Mouse (Mus musculus) left cerebral cortex, adult 2 months (tissue): ENCODE measurements at regions not wholly inside any gene's neighbourhood (a gene's known extent, or its start where the extent isn't known, plus 50 kb on each side); places are given as distances from the start of the nearest gene placed in this dataset.

Source experiments
- DNase-seq, 2 experiments: peaks; one replicate each; pipeline ENCODE4 v3.0.0; 2021 to 2022; ENCODE audit warnings: low spot score in 2 of 2, mixed read lengths in 1 of 2; ENCODE audit errors: extremely low spot score in 1 of 2
- H3K27ac ChIP-seq: fragments of 200-600 bp; 2 replicates; pipeline ENCODE4 v1.8.1; 2022
- H3K4me3 ChIP-seq: fragments of 200-600 bp; 2 replicates; pipeline ENCODE4 v1.8.1; 2022
- CTCF ChIP-seq: fragments of 200-600 bp; IDR thresholded peaks from 2 replicates; pipeline ENCODE4 v1.8.1; 2022; ENCODE audit warnings: antibody characterized with exemption, mild to moderate bottlenecking, moderate library complexity
- intact Hi-C: fragments of 180-260 bp; cut with DNase I; formaldehyde crosslinking; loops from one replicate; pipeline ENCODE4 v1.15.1; 2025

- no peak overlapping the region for H3K27ac ChIP-seq
- no peak for TF ChIP-seq CTCF
- no peak for DNase-seq
- H3K4me3 ChIP-seq: no peak overlapping the region
- intact Hi-C loops: no loop called here
Observed at GRCm38 (mm10) chr15:5574366-5574765, 330.4 kb upstream of the Ptger4 start.

GRCm38 (mm10) chr15:5579559-5579958 lies 335.6 kb upstream of the Ptger4 start:
- DNase-seq: no peak
- intact Hi-C loops: no loop called here
- TF ChIP-seq CTCF: no peak
- Histone ChIP-seq H3K4me3 (no peak overlapping the region), H3K27ac (no peak overlapping the region)

- Histone ChIP-seq H3K27ac (no peak overlapping the region), H3K4me3 (no peak overlapping the region)
- intact Hi-C loops: no loop called here
- DNase-seq: no peak
- no peak for TF ChIP-seq CTCF
Observed at GRCm38 (mm10) chr15:5580416-5580815, 336.4 kb upstream of the Ptger4 start.

GRCm38 (mm10) chr15:5584381-5584780 lies 340.4 kb upstream of the Ptger4 start:
- intact Hi-C loops: no loop called here
- Histone ChIP-seq H3K27ac (no peak overlapping the region), H3K4me3 (no peak overlapping the region)
- TF ChIP-seq CTCF: no peak
- no peak for DNase-seq

GRCm38 (mm10) chr15:5604732-5605266 lies 360.8 kb upstream of the Ptger4 start:
- no peak for TF ChIP-seq CTCF
- intact Hi-C loops: no loop called here
- Histone ChIP-seq H3K4me3 (no peak overlapping the region), H3K27ac (no peak overlapping the region)
- DNase-seq: no peak

- no peak for DNase-seq
- H3K4me3 ChIP-seq: no peak overlapping the region
- no peak overlapping the region for H3K27ac ChIP-seq
- TF ChIP-seq CTCF: no peak
- intact Hi-C loops: no loop called here
Observed at GRCm38 (mm10) chr15:5607533-5607932, 363.5 kb upstream of the Ptger4 start.

GRCm38 (mm10) chr15:5623021-5623420 lies 379.0 kb upstream of the Ptger4 start:
- DNase-seq: no peak
- intact Hi-C loops: no loop called here
- no peak overlapping the region for H3K27ac ChIP-seq
- no peak overlapping the region for H3K4me3 ChIP-seq
- TF ChIP-seq CTCF: no peak

GRCm38 (mm10) chr15:5625367-5625766 lies 381.4 kb upstream of the Ptger4 start:
- no peak overlapping the region for H3K27ac ChIP-seq
- no peak for TF ChIP-seq CTCF
- H3K4me3 ChIP-seq: no peak overlapping the region
- intact Hi-C loops: no loop called here
- no peak for DNase-seq

GRCm38 (mm10) chr15:5646673-5647072 lies 402.7 kb upstream of the Ptger4 start:
- DNase-seq: no peak
- TF ChIP-seq CTCF: no peak
- intact Hi-C loops: no loop called here
- Histone ChIP-seq H3K27ac (no peak overlapping the region), H3K4me3 (no peak overlapping the region)

GRCm38 (mm10) chr15:5658796-5659195 lies 414.8 kb upstream of the Ptger4 start:
- TF ChIP-seq CTCF: no peak
- no peak overlapping the region for H3K27ac ChIP-seq
- intact Hi-C loops: no loop called here
- no peak for DNase-seq
- no peak overlapping the region for H3K4me3 ChIP-seq

GRCm38 (mm10) chr15:5660819-5661218 lies 416.8 kb upstream of the Ptger4 start:
- DNase-seq: no peak
- intact Hi-C loops: no loop called here
- TF ChIP-seq CTCF: no peak
- Histone ChIP-seq H3K27ac (no peak overlapping the region), H3K4me3 (no peak overlapping the region)

- Histone ChIP-seq H3K27ac (no peak overlapping the region), H3K4me3 (no peak overlapping the region)
- intact Hi-C loops: no loop called here
- TF ChIP-seq CTCF: no peak
- DNase-seq: no peak
Observed at GRCm38 (mm10) chr15:5671781-5672180, 427.8 kb upstream of the Ptger4 start.

- no peak for TF ChIP-seq CTCF
- no peak overlapping the region for H3K4me3 ChIP-seq
- DNase-seq: no peak
- H3K27ac ChIP-seq: no peak overlapping the region
- intact Hi-C loops: no loop called here
Observed at GRCm38 (mm10) chr15:5676704-5677103, 432.7 kb upstream of the Ptger4 start.

GRCm38 (mm10) chr15:5693810-5694209 lies 449.8 kb upstream of the Ptger4 start:
- DNase-seq: no peak
- intact Hi-C loops: no loop called here
- H3K27ac ChIP-seq: no peak overlapping the region
- H3K4me3 ChIP-seq: no peak overlapping the region
- TF ChIP-seq CTCF: no peak
